Mouse (Mus musculus) stomach, adult 2 months (tissue): ENCODE data around the gene Tspo. TPM values are rescaled to one million over a fixed set of nuclear protein-coding genes. Genes with fewer than 3 reads are reported as not detected.

Experiments
- polyA plus RNA-seq: library from polyadenylated mRNA; depleted of rRNA; stranded (reverse); fragments of >200 nt; gene quantifications from 2 replicates; pipeline ENCODE4 v1.2.3, GENCODE M21; 2012; rRNA removed

The Tspo gene
- polyA plus RNA-seq: 429 and 634 TPM in 2 replicates

DNA sequence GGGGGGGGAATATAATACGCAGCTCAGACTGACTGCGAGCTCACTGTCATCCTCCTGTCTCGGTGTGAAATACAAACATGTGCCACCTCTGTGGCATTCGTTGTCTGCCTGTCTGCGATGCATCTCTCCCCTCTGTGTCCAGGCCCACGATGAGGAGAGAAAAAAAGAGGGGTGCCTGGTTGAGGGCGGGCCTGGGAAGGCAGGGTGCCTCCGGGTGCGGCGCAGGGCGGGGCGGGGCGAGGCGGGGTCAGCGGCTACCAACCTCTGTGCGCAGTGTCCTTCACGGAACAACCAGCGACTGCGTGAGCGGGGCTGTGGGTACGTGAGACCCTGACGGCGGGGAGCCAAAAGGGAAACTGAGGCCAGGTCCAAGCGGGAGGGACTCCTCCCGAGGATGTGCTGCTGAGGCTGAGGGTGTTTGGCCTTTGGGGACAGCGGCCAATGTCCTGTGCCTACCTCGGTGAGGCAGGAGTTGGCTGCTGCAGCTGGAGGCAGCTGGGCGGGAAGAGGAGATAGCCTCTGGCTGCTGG is at the start of gene Tspo, which contains the start of gene Mcat:
Gene Tspo (plus strand): TSS at position 266 of the 530 bp plus-strand sequence.
Gene Mcat (minus strand): TSS at position 461 of the 530 bp plus-strand sequence.

GRCm38 (mm10) chr15:83526424-83527091 is 36.8 kb upstream of the Tspo start, which contains the start of gene Bik:
Gene Bik, plus strand, starts transcription at chr15:83526862.

DNA sequence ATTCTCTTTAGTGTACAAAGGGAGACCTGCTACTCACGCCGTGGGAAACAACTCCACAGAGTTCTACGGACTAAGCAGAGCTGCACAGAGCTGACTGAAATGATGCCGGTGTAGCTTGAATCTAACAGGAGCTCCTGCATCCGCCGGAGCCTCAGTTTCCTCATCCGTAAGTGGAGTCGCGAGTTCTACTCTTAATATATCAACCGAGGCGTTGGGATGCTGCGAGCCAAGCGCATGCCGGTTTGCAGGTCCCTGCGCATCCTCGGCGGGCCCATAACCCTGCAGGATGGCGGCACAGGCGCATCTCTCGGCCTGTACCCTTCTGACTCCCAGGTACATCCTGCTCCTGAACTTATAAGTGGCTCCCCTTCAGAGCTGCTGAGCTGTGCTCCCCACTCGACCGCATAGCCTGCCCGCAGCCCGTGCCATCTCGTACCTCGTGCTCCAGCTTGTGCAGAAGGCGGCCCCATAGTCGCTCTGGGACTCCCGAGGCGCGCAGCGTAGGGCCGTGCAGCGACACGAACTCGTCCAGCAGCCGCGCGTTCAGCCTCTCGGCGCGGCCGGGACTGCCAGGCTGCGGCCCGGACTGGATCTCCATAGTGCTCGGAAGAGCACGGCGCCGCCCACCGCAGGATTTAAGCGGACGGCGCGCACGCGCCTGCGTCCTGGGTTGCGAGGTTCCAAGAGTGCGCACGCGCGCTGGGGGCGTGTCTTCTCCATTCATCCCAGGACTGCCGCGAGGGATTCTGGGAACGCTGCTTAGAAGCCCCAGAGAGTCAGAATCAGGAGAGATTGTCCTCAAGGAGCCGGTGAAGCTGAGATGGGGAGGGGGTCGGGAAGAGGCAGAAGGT is 31.3 kb downstream of the Tspo start, which contains the start of gene Ttll12:
Gene Ttll12 (minus strand): TSS at position 645 of the 851 bp plus-strand sequence.

Other genes starting within 250 kb of the Tspo start
- gene Arfgap3, start 213.3 kb upstream of the Tspo start, polyA plus RNA-seq: 15.7 and 20.4 TPM in 2 replicates
- gene Pacsin2, start 99.0 kb upstream of the Tspo start, polyA plus RNA-seq: 33.5 and 35.0 TPM in 2 replicates
- gene Ttll1, start 52.7 kb upstream of the Tspo start, polyA plus RNA-seq: 2.1 and 3.3 TPM in 2 replicates
- 8.3 and 9.7 TPM in 2 replicates for gene Bik, start 36.7 kb upstream of the Tspo start, polyA plus RNA-seq
- 13.6 and 17.0 TPM in 2 replicates for gene Mcat, start 195 bp downstream of the Tspo start, polyA plus RNA-seq
- 25.0 and 26.0 TPM in 2 replicates for gene Ttll12, start 31.6 kb downstream of the Tspo start, polyA plus RNA-seq
- gene Scube1, start 161.4 kb downstream of the Tspo start, polyA plus RNA-seq: 8.1 and 10.5 TPM in 2 replicates
- gene Mpped1, start 215.9 kb downstream of the Tspo start, polyA plus RNA-seq: not detected in 2 replicates